Mouse (Mus musculus): ENCODE data around the gene Kcnt1.

GRCm38 (mm10) chr2:25949291-25949690 is 85.8 kb downstream of the Kcnt1 start:
- TF ChIP-seq CTCF (IDR thresholded peaks at IDR 0.05; ENCODE audit: low read depth) = no peak
- no peak for TF ChIP-seq EP300 (optimal IDR thresholded peaks at IDR 0.05)
